Mouse (Mus musculus) cortical plate, adult 2 months (tissue): ENCODE measurements around the gene Lce1b. TPM values are rescaled to one million over a fixed set of nuclear protein-coding genes. Genes with fewer than 3 reads are reported as not detected.
"Not testable (repeated sequence)": the region's sequence is repeated elsewhere in the genome, so short reads cannot be mapped to it uniquely, and the experiment has no call there.

Source experiments
- H3K27ac ChIP-seq: fragments of 200-500 bp; 2 replicates; pipeline ENCODE4 v1.5.1; 2012; ENCODE audit warnings: low read length, control low read depth, inconsistent platforms; ENCODE audit not compliant: insufficient read depth
- H3K4me1 ChIP-seq: fragments of 200-500 bp; 2 replicates; pipeline ENCODE4 v1.6.1; 2011; ENCODE audit warnings: low read length; ENCODE audit not compliant: control insufficient read depth, insufficient read depth
- H3K4me3 ChIP-seq: fragments of 200-500 bp; 2 replicates; pipeline ENCODE4 v1.5.1; 2011; ENCODE audit warnings: mild to moderate bottlenecking, low read length, control low read depth; ENCODE audit not compliant: insufficient read depth
- CTCF ChIP-seq: fragments of 200-500 bp; IDR thresholded peaks from 2 replicates; pipeline ENCODE4 v1.5.1; 2011; ENCODE audit warnings: mild to moderate bottlenecking, control low read depth, low read length; ENCODE audit not compliant: insufficient read depth; ENCODE audit errors: extremely low read depth
- POLR2A ChIP-seq: fragments of 200-500 bp; IDR thresholded peaks from 2 replicates; pipeline ENCODE4 v1.6.1; 2011; ENCODE audit warnings: mild to moderate bottlenecking, low read length, control low read depth; ENCODE audit not compliant: insufficient read depth; ENCODE audit errors: extremely low read depth
- polyA plus RNA-seq: library from polyadenylated mRNA; depleted of rRNA; stranded (reverse); fragments of >200 nt; gene quantifications from 2 replicates; pipeline ENCODE4 v1.2.3, GENCODE M21; 2012; rRNA removed

The Lce1b gene
- not detected in 2 replicates for polyA plus RNA-seq

GRCm38 (mm10) chr3:92656826-92657225 lies at the start of gene Lce1b:
Gene Lce1b, minus strand, starts transcription at chr3:92656926.
- Histone ChIP-seq H3K4me3 (no peak within 1 kb of the TSS), H3K4me1 (no peaks in the 10 kb centered on the region), H3K27ac (no peak within 1 kb of the TSS)
- TF ChIP-seq CTCF (no peak), POLR2A (no peak)

DNA sequence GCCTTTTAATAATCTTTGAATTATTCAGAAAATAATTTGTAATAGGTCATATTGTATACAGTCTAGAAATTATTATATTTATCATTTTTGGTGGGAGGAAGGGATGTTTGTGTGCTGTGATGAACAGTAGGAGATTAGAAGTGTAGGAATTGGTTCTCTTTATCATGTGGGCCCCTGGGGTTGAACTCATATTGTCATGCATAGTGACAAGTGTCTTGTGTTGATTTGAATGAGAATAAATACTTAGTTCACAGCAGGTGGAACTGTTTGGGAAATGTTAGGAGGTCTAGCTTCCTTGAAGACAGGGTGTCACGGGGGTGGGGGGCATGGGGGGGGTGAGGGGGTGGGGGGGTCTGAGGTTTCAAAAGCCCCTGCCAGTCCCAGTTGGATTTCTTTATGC lies 37.9 kb upstream of the Lce1b start:
- Histone ChIP-seq H3K4me3 (no peak overlapping the region), H3K27ac (no peak overlapping the region), H3K4me1 (no peaks in the 10 kb centered on the region)
- TF ChIP-seq CTCF (no peak), POLR2A (no peak)

DNA sequence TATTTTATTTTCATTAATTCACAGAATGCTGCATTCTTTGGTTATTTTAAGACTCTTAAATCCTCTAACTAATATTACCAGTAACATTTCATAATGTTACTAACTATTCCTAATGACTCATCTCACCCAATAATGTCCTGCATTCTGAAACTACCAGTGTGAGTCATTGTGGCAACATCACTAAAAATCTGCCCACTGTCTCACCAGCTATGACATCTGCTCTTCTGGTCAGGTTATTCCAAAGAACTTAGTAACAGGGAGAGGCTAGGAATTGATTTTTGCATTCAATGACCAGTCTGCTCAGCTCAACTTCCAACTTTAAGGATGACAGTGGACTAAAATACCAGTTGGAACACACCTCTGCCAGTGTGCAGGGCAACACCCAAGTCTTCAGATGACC lies 35.0 kb upstream of the Lce1b start:
- TF ChIP-seq POLR2A (no peak), CTCF (no peak)
- Histone ChIP-seq H3K4me3 (no peak overlapping the region), H3K27ac (no peak overlapping the region), H3K4me1 (no peaks in the 10 kb centered on the region)

DNA sequence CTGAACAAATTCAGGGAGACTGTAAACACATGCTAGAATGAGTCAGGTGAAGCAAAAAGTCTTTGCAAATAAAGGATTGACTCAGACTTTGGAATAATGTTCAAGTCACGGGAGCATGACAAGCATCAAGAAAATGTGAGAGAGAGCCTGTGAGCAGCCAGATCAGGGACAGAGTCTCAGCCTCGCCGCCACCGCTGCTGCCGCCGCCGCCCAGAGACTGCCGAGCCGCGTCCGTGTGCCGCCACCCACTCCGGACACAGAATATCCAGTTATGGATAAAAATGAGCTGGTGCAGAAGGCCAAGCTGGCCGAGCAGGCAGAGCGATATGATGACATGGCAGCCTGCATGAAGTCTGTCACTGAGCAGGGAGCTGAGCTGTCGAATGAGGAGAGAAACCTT lies 32.4 kb upstream of the Lce1b start:
- not testable (repeated sequence) for H3K4me1 ChIP-seq, H3K4me3 ChIP-seq, H3K27ac ChIP-seq

DNA sequence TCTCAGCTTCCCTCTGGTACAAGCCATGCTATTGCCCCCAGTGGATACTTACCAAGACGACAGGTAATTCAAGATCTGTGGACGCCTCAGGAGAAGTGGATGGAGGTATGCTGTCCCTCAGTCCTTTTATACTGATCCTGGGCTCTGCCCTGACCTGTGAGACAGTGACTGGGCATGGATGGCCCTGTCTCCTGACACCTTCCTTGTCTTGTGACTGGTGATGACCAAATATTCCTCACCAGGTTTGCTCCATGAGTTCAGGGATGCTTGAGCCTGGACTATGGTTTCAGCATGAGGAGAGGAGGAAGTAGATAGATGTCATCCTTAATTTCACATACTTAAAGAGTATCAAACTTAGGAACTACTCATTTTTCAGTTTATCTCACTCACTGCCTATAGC lies 30.4 kb upstream of the Lce1b start, which contains the start of gene Lce1d:
Gene Lce1d (minus strand): TSS at position 101 of the 400 bp plus-strand sequence.
- H3K4me3 ChIP-seq, result no peak within 1 kb of the TSS

DNA sequence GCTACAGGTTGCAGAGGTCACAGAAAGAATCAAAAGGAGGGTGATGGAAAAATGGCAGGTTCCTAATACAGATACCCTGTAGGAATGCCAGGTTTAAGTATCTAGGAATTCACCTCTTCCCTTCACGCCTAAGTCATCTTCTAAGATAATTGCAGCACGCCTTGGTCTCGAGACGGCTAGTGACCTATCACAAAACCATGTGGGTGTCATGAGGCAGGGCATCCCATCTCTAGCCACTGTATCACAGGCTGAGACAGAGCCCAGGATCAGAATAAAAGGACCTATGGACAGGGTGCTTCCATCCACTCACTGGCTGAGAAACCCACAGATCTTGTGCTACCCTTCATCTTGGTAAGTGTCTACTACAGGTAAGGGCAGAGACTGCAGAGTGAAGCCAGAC lies 22.2 kb upstream of the Lce1b start, which contains the start of gene Lce1c:
Gene Lce1c (plus strand): TSS at position 301 of the 400 bp plus-strand sequence.
- Histone ChIP-seq H3K27ac (no peak within 1 kb of the TSS), H3K4me1 (no peaks in the 10 kb centered on the region), H3K4me3 (no peak within 1 kb of the TSS)
- no peak for TF ChIP-seq CTCF
- no peak for TF ChIP-seq POLR2A

More for the DNA sequence above, 30.4 kb upstream of the Lce1b start, which contains the start of gene Lce1d:
- no peak for TF ChIP-seq CTCF
- TF ChIP-seq POLR2A, result no peak
- no peak within 1 kb of the TSS for H3K27ac ChIP-seq
- H3K4me1 ChIP-seq, result no peaks in the 10 kb centered on the region

DNA sequence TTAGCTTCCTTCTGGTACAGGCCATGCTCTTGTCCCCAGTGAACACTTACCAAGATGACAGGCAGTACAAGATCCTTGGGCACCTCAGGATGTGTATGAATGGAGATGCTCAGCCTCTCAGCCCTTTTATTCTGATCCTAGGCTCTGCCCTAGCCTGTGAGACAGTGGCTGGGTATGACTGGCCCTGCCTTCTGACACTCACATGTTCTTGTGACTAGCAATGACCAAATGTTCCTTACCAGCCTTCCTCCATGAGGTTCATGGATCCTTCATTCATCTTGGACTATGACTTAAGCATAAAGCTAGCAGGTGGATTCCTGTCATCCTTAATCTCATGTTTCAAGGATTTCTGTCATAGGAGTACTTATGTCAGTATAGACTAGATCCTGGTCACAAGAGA lies 13.5 kb upstream of the Lce1b start, which contains the start of gene Lce1a2:
Gene Lce1a2 (minus strand): TSS at position 101 of the 400 bp plus-strand sequence.
- no peak within 1 kb of the TSS for H3K27ac ChIP-seq
- no peaks in the 10 kb centered on the region for H3K4me1 ChIP-seq
- TF ChIP-seq CTCF (no peak), POLR2A (no peak)
- H3K4me3 ChIP-seq, result no peak within 1 kb of the TSS

- Histone ChIP-seq H3K4me1 (no peaks in the 10 kb centered on the region), H3K27ac (no peak within 1 kb of the TSS), H3K4me3 (no peak within 1 kb of the TSS)
- no peak for TF ChIP-seq CTCF
- TF ChIP-seq POLR2A, result no peak
Observed at GRCm38 (mm10) chr3:92648207-92648606, 8.5 kb downstream of the Lce1b start, which contains the start of gene Lce1a1. Gene Lce1a1, minus strand, starts transcription at chr3:92648307.

- Histone ChIP-seq H3K4me1 (no peaks in the 10 kb centered on the region), H3K4me3 (no peak overlapping the region), H3K27ac (no peak overlapping the region)
- no peak for TF ChIP-seq POLR2A
- no peak for TF ChIP-seq CTCF
Observed at GRCm38 (mm10) chr3:92639854-92640253, 16.9 kb downstream of the Lce1b start.

DNA sequence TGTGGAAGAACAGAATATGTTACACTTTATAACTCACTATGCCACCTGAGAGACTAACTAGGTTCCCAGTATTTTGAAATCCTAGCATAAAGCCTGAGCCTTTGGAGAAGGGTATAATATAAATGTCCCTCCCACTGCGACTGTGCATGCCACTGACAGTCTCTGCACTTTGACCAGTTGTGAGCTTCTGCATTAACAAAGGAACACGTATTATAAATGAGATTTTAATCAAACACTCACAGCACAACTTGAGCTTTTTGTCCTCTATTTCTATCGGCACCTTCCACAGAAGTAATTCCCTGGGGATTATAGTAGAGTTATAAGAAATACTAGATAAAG lies 18.1 kb downstream of the Lce1b start:
- TF ChIP-seq POLR2A, result no peak
- TF ChIP-seq CTCF, result no peak
- Histone ChIP-seq H3K27ac (no peak overlapping the region), H3K4me1 (no peaks in the 10 kb centered on the region), H3K4me3 (no peak overlapping the region)
